In genomic region chr19:57003460-57003810, GRCm38 (mm10) we compare ENCODE assay signal across 10 mouse cellular contexts. TPM values are rescaled to one million over a fixed set of nuclear protein-coding genes. Genes with fewer than 3 reads are reported as not detected.
DNase-seq lines count a peak whose midpoint lies in the region; TF ChIP-seq lines count a peak whose summit lies in the region.
"Had no signal": no experiment of that assay in that cellular context is flagged by ENCODE, and none has a peak within 500 bp of the region (broad histone marks: within the 10 kb centered on the region; RNA-seq: fewer than 3 reads in every experiment).

No protein-coding gene starts in this region.

- no peak for TF ChIP-seq POLR2A in olfactory bulb, adult 2 months (IDR thresholded peaks at IDR 0.05; ENCODE audit: insufficient read depth, low read depth, low read length)

- H3K27ac ChIP-seq in olfactory bulb, adult 2 months (ENCODE audit: insufficient read depth, low read depth, low read length): 0 out of 2 replicates have a peak overlapping the region, but pooled peaks have one; percentile 16
- H3K27ac ChIP-seq: heart, embryonic 15.5 days; midbrain, embryonic 12.5 days had no signal

- TF ChIP-seq CTCF in olfactory bulb, adult 2 months (IDR thresholded peaks at IDR 0.05; ENCODE audit: insufficient read depth, low read depth, low read length): no peak

- 37% methylated on average over 7 of the region's 7 CpGs for WGBS in olfactory bulb, adult 2 months

- peaks cover 19% of the 10 kb centered on the region for H3K4me1 ChIP-seq in olfactory bulb, adult 2 months (ENCODE audit: control insufficient read depth, insufficient read depth, low read length)

- H3K4me3 ChIP-seq in olfactory bulb, adult 2 months (ENCODE audit: insufficient read depth, low read depth, low read length): no peak overlapping the region
- H3K4me3 ChIP-seq: heart, embryonic 15.5 days; midbrain, embryonic 12.5 days had no signal

- DNase-seq in adrenal gland, adult 2 months: peak; percentile 62
- no peak for DNase-seq in adrenal gland, adult 8-10 months
- DNase-seq in right cerebral cortex, adult 18-20 months: peak; percentile 31
- no peak for DNase-seq in right cerebral cortex, postnatal 25 days
- DNase-seq in kidney, postnatal 4 days: peak; percentile 61 to 75
- DNase-seq in spleen, postnatal 4 days (ENCODE audit: low spot score in 2 of 2): no peak
- no peak for DNase-seq in MN1 (ENCODE audit: low spot score)

RNA-seq across cellular contexts. Expression of gene Afap1l2, which starts 4.6 kb away (rescaled TPM):
- 10 to 100 TPM; 22.7 to 29.7 TPM for total RNA-seq in adrenal gland, adult 2 months (2021)
- 4.5 and 5.6 TPM in 2 replicates for polyA plus RNA-seq in adrenal gland, adult 2 months (2012; rRNA removed)
- 10 to 100 TPM; 26.7 to 42.5 (median 32.2) TPM for total RNA-seq in adrenal gland, adult 8-10 months (2022)
- not detected in 2 replicates for polyA plus RNA-seq in olfactory bulb, adult 2 months (2012; ENCODE audit: insufficient read depth, insufficient read length, low replicate concordance, missing spikeins)

Comparison
In these comparisons a context has a peak if more than half of its experiments do, and no peak if none do; other contexts are left out.
1. DNase-seq: peak in adrenal gland, adult 2 months (single experiment), right cerebral cortex, adult 18-20 months (single experiment) and kidney, postnatal 4 days (2 of 2); none in adrenal gland, adult 8-10 months (single experiment), right cerebral cortex, postnatal 25 days (single experiment), spleen, postnatal 4 days (0 of 2) and MN1 (single experiment).